Mouse (Mus musculus): ENCODE data around the gene Ccdc63. TPM values are rescaled to one million over a fixed set of nuclear protein-coding genes. Genes with fewer than 3 reads are reported as not detected.

Gene Ccdc63
- polyA plus RNA-seq, 1 experiment from 2014 or later: not detected

DNA sequence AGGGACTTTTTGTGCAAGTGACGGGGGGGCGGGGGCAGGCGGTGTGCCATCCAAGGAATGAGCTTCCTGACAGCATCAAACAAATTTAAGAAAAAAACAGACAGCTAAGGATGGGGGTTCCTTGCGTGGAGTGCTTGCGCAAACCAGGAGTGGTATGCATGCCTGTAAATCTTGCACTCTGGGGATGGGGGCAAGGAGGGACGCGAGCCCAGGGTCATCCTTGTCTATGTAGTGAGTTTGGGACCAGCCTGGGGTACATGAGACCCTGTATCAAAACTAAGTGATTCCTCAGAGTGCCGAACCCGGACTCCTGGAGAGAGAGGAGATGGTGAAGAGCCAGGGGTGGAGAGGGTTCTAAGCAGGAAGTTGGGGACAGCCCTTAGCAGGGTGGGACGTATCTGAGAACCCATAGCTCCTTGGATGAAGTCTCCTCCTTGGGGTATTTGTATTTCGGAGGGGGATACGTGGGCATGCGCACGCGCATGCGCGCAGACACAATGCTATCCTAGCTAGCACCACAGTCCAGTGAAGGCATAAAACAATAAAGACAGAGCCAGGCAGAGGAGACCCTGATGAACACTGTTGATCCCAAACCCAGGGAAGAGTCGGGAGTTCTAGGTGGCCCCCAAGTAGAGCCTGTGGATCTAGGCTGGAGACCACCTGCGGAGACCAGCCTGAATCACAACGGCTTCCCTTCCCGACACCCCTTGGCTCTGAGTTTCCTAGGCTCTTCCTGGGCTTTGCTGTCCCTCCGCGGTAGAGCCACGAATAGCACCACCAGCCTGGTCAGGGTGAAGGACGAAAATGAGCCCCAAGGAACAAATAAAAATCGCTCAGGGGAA lies 29.3 kb downstream of the Ccdc63 start:
- Histone ChIP-seq H3K9ac (no peak overlapping the region), H3K27me3 (peaks cover 4% of the 10 kb centered on the region; the same call in 1 of the 2 replicates), H3K9me3 (replicated peaks) (no peaks in the 10 kb centered on the region), H3K4me3 (no peak overlapping the region), H3K36me3 (no peaks in the 10 kb centered on the region), H3K27ac (no peak overlapping the region), H3K4me1 (peaks cover 5% of the 10 kb centered on the region; the same call in 1 of the 2 replicates), H3K4me2 (replicated peaks) (no peak overlapping the region; the same call in 1 of the 2 replicates)
- no peak for ATAC-seq (ENCODE audit: low FRiP score)
- 68% methylated on average over 26 of the region's 26 CpGs for WGBS

DNA sequence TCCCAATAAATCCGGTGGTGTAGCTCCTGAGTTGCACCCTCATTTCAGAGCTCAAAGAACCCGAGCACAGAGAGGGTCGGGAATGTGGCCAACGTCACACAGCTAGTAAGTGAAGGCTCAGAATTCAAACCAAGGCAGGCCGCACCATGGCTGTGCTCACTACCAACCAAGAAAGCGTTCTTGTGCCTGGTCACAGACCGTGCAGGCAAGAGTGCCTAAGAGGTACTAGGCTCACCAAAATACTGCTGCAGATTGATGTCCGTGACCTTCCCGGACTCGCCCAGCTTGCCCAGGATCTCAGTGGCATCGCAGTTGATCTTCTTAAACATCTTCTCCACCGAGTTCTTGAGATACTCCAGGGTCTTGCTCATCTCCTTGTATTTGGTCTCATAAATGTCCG lies 30.0 kb downstream of the Ccdc63 start:
- peaks cover 5% of the 10 kb centered on the region; the same call in 1 of the 2 replicates for H3K4me1 ChIP-seq
- no peaks in the 10 kb centered on the region for H3K36me3 ChIP-seq
- 94% methylated on average over 13 of the region's 13 CpGs for WGBS
- no peak overlapping the region for H3K4me3 ChIP-seq
- ATAC-seq (ENCODE audit: low FRiP score): no peak
- no peak overlapping the region for H3K9ac ChIP-seq
- H3K27ac ChIP-seq: no peak overlapping the region
- no peaks in the 10 kb centered on the region for H3K9me3 ChIP-seq (replicated peaks)
- peaks cover 4% of the 10 kb centered on the region; the same call in 1 of the 2 replicates for H3K27me3 ChIP-seq
- H3K4me2 ChIP-seq (replicated peaks): no peak overlapping the region

GRCm38 (mm10) chr5:122109325-122110060 lies 31.1 kb downstream of the Ccdc63 start:
- 49% methylated on average over 16 of the region's 16 CpGs for WGBS
- no peak overlapping the region for H3K4me2 ChIP-seq (replicated peaks)
- peaks cover 5% of the 10 kb centered on the region; the same call in 1 of the 2 replicates for H3K4me1 ChIP-seq
- no peak for ATAC-seq (ENCODE audit: low FRiP score)
- no peak overlapping the region for H3K9ac ChIP-seq
- peaks cover 4% of the 10 kb centered on the region; the same call in 1 of the 2 replicates for H3K27me3 ChIP-seq
- H3K36me3 ChIP-seq: no peaks in the 10 kb centered on the region
- H3K4me3 ChIP-seq: no peak overlapping the region
- H3K27ac ChIP-seq: no peak overlapping the region
- no peaks in the 10 kb centered on the region for H3K9me3 ChIP-seq (replicated peaks)

- Histone ChIP-seq H3K27ac (no peak overlapping the region), H3K4me2 (replicated peaks) (no peak overlapping the region), H3K9me3 (replicated peaks) (no peaks in the 10 kb centered on the region), H3K4me1 (peaks cover 8% of the 10 kb centered on the region), H3K36me3 (no peaks in the 10 kb centered on the region), H3K9ac (no peak overlapping the region), H3K27me3 (peaks cover 4% of the 10 kb centered on the region; the same call in 1 of the 2 replicates), H3K4me3 (no peak overlapping the region)
- ATAC-seq (ENCODE audit: low FRiP score): no peak
- 78% methylated on average over 6 of the region's 6 CpGs for WGBS
Measured at GRCm38 (mm10) chr5:122108104-122108503, 32.5 kb downstream of the Ccdc63 start.

- H3K4me1 ChIP-seq: peaks cover 13% of the 10 kb centered on the region
- H3K4me3 ChIP-seq: no peak overlapping the region
- H3K9me3 ChIP-seq (replicated peaks): no peaks in the 10 kb centered on the region
- peaks cover 11% of the 10 kb centered on the region; the same call in 1 of the 2 replicates for H3K27me3 ChIP-seq
- H3K36me3 ChIP-seq: no peaks in the 10 kb centered on the region
- H3K4me2 ChIP-seq (replicated peaks): no peak overlapping the region
- 75% methylated on average over 6 of the region's 6 CpGs for WGBS
- no peak overlapping the region for H3K27ac ChIP-seq
- no peak for ATAC-seq (ENCODE audit: low FRiP score)
- H3K9ac ChIP-seq: no peak overlapping the region
Measured at GRCm38 (mm10) chr5:122106212-122106611, 34.4 kb downstream of the Ccdc63 start.

DNA sequence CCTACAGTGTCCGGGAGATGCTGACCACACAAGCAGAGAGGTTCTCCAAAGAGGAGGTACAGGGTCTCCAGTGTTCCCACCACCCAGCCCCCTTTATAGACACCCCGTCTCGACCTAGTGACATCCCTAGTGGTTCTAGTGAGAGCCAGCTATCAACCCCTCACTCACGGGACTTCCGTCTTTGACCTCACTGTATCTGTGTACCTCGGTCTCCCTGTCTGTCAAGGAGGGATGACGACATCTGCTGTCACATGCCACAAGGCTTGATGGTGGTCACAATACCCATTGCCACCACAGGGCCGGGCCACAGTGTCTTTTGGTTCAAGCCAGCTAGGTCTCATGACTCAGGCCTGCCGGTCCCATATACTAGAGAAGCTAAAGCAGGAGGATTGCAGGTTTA lies 35.6 kb downstream of the Ccdc63 start:
- no peak overlapping the region for H3K4me2 ChIP-seq (replicated peaks)
- no peak for ATAC-seq (ENCODE audit: low FRiP score)
- 86% methylated on average over 9 of the region's 9 CpGs for WGBS
- H3K27ac ChIP-seq: no peak overlapping the region
- H3K27me3 ChIP-seq: peaks cover 17% of the 10 kb centered on the region; the same call in 1 of the 2 replicates
- H3K9ac ChIP-seq: no peak overlapping the region
- peaks cover 13% of the 10 kb centered on the region for H3K4me1 ChIP-seq
- no peaks in the 10 kb centered on the region for H3K36me3 ChIP-seq
- H3K9me3 ChIP-seq (replicated peaks): no peaks in the 10 kb centered on the region
- no peak overlapping the region for H3K4me3 ChIP-seq

GRCm38 (mm10) chr5:122104201-122104600 lies 36.4 kb downstream of the Ccdc63 start:
- H3K4me1 ChIP-seq: peaks cover 12% of the 10 kb centered on the region
- H3K27me3 ChIP-seq: peaks cover 17% of the 10 kb centered on the region; the same call in 1 of the 2 replicates
- no peak overlapping the region for H3K27ac ChIP-seq
- no peak overlapping the region for H3K4me2 ChIP-seq (replicated peaks)
- no peak overlapping the region for H3K4me3 ChIP-seq
- no peak for ATAC-seq (ENCODE audit: low FRiP score)
- no peak overlapping the region for H3K9ac ChIP-seq
- WGBS: 34% methylated on average over 2 of the region's 2 CpGs
- H3K9me3 ChIP-seq (replicated peaks): no peaks in the 10 kb centered on the region
- no peaks in the 10 kb centered on the region for H3K36me3 ChIP-seq

GRCm38 (mm10) chr5:122103075-122103474 lies 37.5 kb downstream of the Ccdc63 start:
- Histone ChIP-seq H3K4me2 (replicated peaks) (0 out of 2 replicates have a peak overlapping the region, but pooled peaks have one; percentile 21), H3K9ac (no peak overlapping the region), H3K36me3 (no peaks in the 10 kb centered on the region), H3K4me1 (peaks cover 9% of the 10 kb centered on the region; the same call in 1 of the 2 replicates), H3K27me3 (peaks cover 25% of the 10 kb centered on the region), H3K27ac (no peak overlapping the region), H3K4me3 (no peak overlapping the region), H3K9me3 (replicated peaks) (no peaks in the 10 kb centered on the region)
- WGBS: 37% methylated on average over 12 of the region's 12 CpGs
- ATAC-seq (ENCODE audit: low FRiP score): no peak

DNA sequence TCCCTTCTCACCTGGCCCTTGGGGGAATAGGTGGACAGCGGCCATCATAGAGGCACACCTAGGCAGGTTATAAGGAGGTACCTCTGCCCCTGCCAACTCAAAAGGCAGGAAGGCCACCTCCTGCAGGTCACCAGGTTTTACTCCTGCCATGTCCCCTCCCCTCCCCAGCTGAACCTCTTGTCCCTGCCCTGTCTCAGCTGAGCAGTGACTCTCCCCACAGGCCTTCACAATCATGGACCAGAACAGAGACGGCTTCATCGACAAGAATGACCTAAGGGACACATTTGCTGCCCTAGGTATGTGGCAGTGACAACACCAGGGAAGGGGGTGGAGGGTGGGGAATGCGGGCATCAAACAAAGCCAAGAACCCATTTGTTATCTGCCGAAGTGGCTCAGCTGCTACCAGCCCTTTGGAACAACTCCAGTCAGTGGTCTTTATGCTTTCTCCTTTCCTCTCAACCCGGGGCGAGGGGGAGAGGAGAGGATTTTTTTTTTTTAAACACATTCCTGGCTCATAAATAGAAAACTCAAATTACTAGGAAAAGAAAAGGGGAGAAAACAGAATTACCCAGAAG lies 38.1 kb downstream of the Ccdc63 start:
- Histone ChIP-seq H3K4me1 (peaks cover 9% of the 10 kb centered on the region; the same call in 1 of the 2 replicates), H3K4me2 (replicated peaks) (no peak overlapping the region), H3K9ac (no peak overlapping the region), H3K27ac (no peak overlapping the region), H3K27me3 (peaks cover 25% of the 10 kb centered on the region), H3K36me3 (no peaks in the 10 kb centered on the region), H3K9me3 (replicated peaks) (no peaks in the 10 kb centered on the region), H3K4me3 (no peak overlapping the region)
- WGBS: 36% methylated on average over 7 of the region's 7 CpGs
- ATAC-seq (ENCODE audit: low FRiP score): no peak

- Histone ChIP-seq H3K4me3 (no peak overlapping the region), H3K27me3 (peaks cover 8% of the 10 kb centered on the region; the same call in 1 of the 2 replicates), H3K9me3 (replicated peaks) (no peaks in the 10 kb centered on the region), H3K27ac (no peak overlapping the region), H3K9ac (no peak overlapping the region), H3K4me1 (no peaks in the 10 kb centered on the region), H3K36me3 (no peaks in the 10 kb centered on the region), H3K4me2 (replicated peaks) (no peak overlapping the region)
- 91% methylated on average over 10 of the region's 10 CpGs for WGBS
- no peak for ATAC-seq (ENCODE audit: low FRiP score)
Measured at GRCm38 (mm10) chr5:122094439-122094838, 46.2 kb downstream of the Ccdc63 start.

GRCm38 (mm10) chr5:122093734-122094133 lies 46.9 kb downstream of the Ccdc63 start:
- Histone ChIP-seq H3K4me3 (no peak overlapping the region), H3K27ac (no peak overlapping the region), H3K36me3 (no peaks in the 10 kb centered on the region), H3K4me1 (no peaks in the 10 kb centered on the region), H3K9ac (no peak overlapping the region), H3K27me3 (peaks cover 6% of the 10 kb centered on the region; the same call in 1 of the 2 replicates), H3K9me3 (replicated peaks) (no peaks in the 10 kb centered on the region), H3K4me2 (replicated peaks) (no peak overlapping the region)
- no peak for ATAC-seq (ENCODE audit: low FRiP score)
- 88% methylated on average over 14 of the region's 14 CpGs for WGBS

DNA sequence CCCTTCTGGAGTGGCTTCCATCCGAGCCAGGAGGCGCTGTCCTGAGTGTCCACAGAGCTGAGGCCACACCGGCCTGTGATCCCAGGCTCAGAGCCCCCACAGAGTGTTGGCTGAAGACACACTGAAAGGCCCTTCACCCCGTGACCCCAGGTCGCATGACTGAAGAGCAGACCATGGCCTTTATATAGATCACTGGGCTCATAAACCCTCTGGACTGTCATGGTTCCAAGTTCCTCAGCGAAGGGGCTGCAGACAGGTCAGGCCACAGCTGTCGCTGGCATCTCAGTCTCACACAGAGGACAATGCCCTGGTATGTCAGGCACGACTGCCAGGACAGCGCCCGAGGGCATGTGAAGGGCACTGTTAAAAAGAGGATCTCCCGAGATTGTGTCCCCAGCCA lies 47.8 kb downstream of the Ccdc63 start:
- Histone ChIP-seq H3K27ac (no peak overlapping the region), H3K9me3 (replicated peaks) (no peaks in the 10 kb centered on the region), H3K27me3 (no peaks in the 10 kb centered on the region), H3K9ac (no peak overlapping the region), H3K4me3 (no peak overlapping the region), H3K4me2 (replicated peaks) (no peak overlapping the region), H3K36me3 (no peaks in the 10 kb centered on the region), H3K4me1 (no peaks in the 10 kb centered on the region)
- WGBS: 49% methylated on average over 11 of the region's 11 CpGs
- no peak for ATAC-seq (ENCODE audit: low FRiP score)
